Mouse (Mus musculus) kidney, postnatal 0 days (tissue): ENCODE measurements around the gene Tgif1. TPM values are rescaled to one million over a fixed set of nuclear protein-coding genes. Genes with fewer than 3 reads are reported as not detected.

Experiments used
- ATAC-seq: fragments of 200-750 bp; cut with Nextera tagmentation; replicated peaks from 2 replicates; pipeline ENCODE4 v1.8.0; 2017; ENCODE audit warnings: low read depth, moderate number of reproducible peaks, moderate TSS enrichment, moderate library complexity; ENCODE audit not compliant: low FRiP score
- DNase-seq: peaks from one replicate; pipeline ENCODE4 v3.0.0-alpha.2; 2016; ENCODE audit warnings: low spot score
- H3K27ac ChIP-seq: fragments of 300-500 bp; sonication (generic); 2 replicates; pipeline ENCODE4 v1.5.1; 2014; ENCODE audit warnings: mild to moderate bottlenecking
- H3K27me3 ChIP-seq: fragments of 300-500 bp; sonication (generic); 2 replicates; pipeline ENCODE4 v1.6.1; 2014; ENCODE audit warnings: low read length, mixed read lengths; ENCODE audit not compliant: insufficient read depth
- H3K36me3 ChIP-seq: fragments of 300-500 bp; sonication (generic); 2 replicates; pipeline ENCODE4 v1.6.1; 2014; ENCODE audit warnings: low read length, mixed read lengths; ENCODE audit not compliant: insufficient read depth
- H3K4me1 ChIP-seq: fragments of 300-500 bp; sonication (generic); replicated peaks from 2 replicates; pipeline ENCODE4 v1.6.1; 2014; ENCODE audit warnings: antibody characterized with exemption, low read length, mixed read lengths; ENCODE audit not compliant: insufficient read depth
- H3K4me2 ChIP-seq: fragments of 300-500 bp; sonication (generic); 2 replicates; pipeline ENCODE4 v1.6.1; 2014; ENCODE audit warnings: mild to moderate bottlenecking, low read length, moderate library complexity, mixed read lengths
- H3K4me3 ChIP-seq: fragments of 300-500 bp; sonication (generic); replicated peaks from 2 replicates; pipeline ENCODE4 v1.5.1; 2014; ENCODE audit warnings: low read depth, low read length
- H3K9ac ChIP-seq: fragments of 300-500 bp; sonication (generic); 2 replicates; pipeline ENCODE4 v1.6.1; 2014; ENCODE audit warnings: low read depth, low read length
- H3K9me3 ChIP-seq: fragments of 300-500 bp; sonication (generic); replicated peaks from 2 replicates; pipeline ENCODE4 v1.6.1; 2016; ENCODE audit warnings: low read length, inconsistent platforms, mixed read lengths
- CTCF ChIP-seq: IDR thresholded peaks from 2 replicates; pipeline ENCODE4 v1.5.1; 2016; ENCODE audit warnings: antibody characterized with exemption, low read depth, mild to moderate bottlenecking, moderate library complexity
- WGBS: fragments of 180-500 bp; shearing (Covaris S2); extraction: QIAGEN DNeasy Blood & Tissue Kit; methylation state at CpG from one replicate; pipeline ENCODE4 v1.1.7; 2014; 5-methylcytosine and 5-hydroxymethylcytosine counted together
- polyA plus RNA-seq: library from polyadenylated mRNA; unstranded; fragments of >200 nt; fragmentation: Nextera tagmentation; extraction: Ambion mirVana; gene quantifications from 2 replicates; pipeline ENCODE4 v1.2.1, GENCODE M21; 2015

Tgif1 gene
- polyA plus RNA-seq = 74.9 and 78.9 TPM in 2 replicates

DNA sequence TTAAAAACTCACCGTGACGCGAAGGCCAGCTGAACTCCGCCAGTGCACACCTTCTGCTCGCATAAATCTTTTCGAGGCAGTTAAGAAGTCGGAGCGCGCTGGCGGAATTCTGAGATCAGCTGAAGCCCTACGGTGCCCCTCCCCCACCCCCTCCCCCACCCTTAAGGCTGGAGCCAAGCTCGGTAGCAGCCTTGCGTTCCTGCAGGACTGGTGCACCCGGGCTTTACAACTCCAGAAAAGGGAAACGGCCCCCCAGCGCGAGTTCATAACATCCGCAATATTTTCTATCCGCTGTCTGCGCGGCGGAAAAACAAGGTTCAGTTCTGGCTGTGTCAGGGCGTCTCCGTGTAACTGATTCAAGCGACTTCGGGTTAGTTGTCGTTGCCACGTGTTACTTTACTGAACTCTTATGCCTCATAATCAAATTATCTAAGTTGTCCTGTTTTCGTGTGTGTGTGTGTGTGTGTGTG lies at the start of gene Tgif1:
Gene Tgif1 (minus strand): TSS at position 111 of the 470 bp plus-strand sequence.
- 1% methylated on average over 29 of the region's 29 CpGs for WGBS
- Histone ChIP-seq H3K27me3 (no peaks in the 10 kb centered on the region), H3K4me2 (peak within 1 kb of the TSS; percentile 81), H3K27ac (peak within 1 kb of the TSS; percentile 99), H3K36me3 (no peaks in the 10 kb centered on the region), H3K9ac (peak within 1 kb of the TSS; percentile 88), H3K4me1 (0 out of 2 replicates have a peak, but pooled peaks cover 3% of the 10 kb centered on the region), H3K4me3 (peak within 1 kb of the TSS; percentile 89), H3K9me3 (no peaks in the 10 kb centered on the region)
- DNase-seq (peak; percentile 81), ATAC-seq (no peak; the same call in 1 of the 2 replicates)
- TF ChIP-seq CTCF = no peak

DNA sequence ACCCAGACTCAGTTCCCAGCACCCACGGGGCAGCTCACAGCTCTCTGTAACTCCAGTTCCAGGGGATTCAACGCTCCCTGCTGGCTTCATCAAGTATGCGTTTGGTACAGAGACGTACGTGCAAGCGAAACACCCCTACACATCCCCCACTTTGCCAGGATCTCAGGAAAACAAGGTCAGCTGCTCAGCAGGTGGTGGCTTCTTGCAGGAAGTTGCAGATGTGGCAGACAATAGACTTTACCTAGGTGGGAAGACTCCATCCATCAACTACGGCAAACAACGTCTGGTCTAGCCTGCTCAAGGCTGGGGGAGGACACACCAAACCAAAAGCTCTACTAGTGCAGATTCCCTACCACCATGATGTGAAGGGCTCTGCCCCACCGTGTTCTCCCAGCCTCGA lies 47.3 kb upstream of the Tgif1 start:
- no peak for ATAC-seq

DNA sequence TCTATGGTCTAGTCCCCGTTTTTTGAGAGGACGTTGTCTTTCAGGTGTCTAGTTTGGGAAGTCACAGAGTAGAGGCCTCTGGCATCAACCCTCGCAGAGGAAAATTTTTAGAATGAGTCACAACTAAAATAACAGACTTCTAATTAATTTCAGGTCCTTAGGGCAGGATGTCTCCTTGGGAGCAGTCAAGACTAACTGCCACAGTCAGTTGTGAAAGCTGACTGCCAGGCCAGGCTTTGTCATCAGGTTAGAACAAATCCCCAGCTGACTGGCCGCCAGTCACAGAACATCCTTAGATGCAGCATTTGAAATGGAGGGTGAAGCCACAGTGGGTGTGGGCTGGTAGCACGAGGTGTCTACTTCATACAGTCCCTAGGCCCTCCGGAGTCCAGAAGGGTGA lies 46.3 kb upstream of the Tgif1 start:
- Histone ChIP-seq H3K4me2 (no peak overlapping the region), H3K9ac (no peak overlapping the region), H3K36me3 (no peaks in the 10 kb centered on the region), H3K27me3 (no peaks in the 10 kb centered on the region), H3K4me3 (no peak overlapping the region), H3K4me1 (no peaks in the 10 kb centered on the region), H3K27ac (no peak overlapping the region), H3K9me3 (no peaks in the 10 kb centered on the region)
- WGBS = 84% methylated on average over 6 of the region's 6 CpGs
- DNase-seq = no peak
- ATAC-seq = no peak
- no peak for TF ChIP-seq CTCF

More for the DNA sequence above, 47.3 kb upstream of the Tgif1 start:
- no peaks in the 10 kb centered on the region for H3K4me1 ChIP-seq
- H3K27me3 ChIP-seq = no peaks in the 10 kb centered on the region
- H3K4me2 ChIP-seq = no peak overlapping the region
- no peak overlapping the region for H3K27ac ChIP-seq
- H3K9me3 ChIP-seq = no peaks in the 10 kb centered on the region
- DNase-seq = no peak
- no peak overlapping the region for H3K4me3 ChIP-seq
- H3K36me3 ChIP-seq = no peaks in the 10 kb centered on the region
- no peak for TF ChIP-seq CTCF
- 81% methylated on average over 10 of the region's 10 CpGs for WGBS
- H3K9ac ChIP-seq = no peak overlapping the region

DNA sequence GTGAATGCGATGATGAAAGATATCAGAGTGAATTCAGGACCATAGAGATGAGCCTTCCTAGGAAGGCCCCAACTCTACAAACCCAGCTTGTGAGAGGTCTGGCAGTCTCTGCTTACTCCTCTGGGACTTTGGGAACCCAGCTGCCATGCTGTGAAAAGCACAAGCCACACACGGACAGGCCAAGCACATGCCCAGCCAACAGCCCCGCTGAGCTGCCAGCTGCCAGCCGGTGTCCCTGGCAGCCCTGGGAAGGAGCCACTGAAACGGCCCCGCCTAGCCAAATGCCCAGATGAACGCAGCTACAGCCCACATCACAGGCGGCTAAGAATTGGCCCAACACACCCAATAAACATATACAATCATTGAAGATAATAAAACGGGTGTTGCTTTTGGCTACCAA lies 41.5 kb upstream of the Tgif1 start:
- H3K4me2 ChIP-seq = no peak overlapping the region
- H3K36me3 ChIP-seq = no peaks in the 10 kb centered on the region
- H3K9me3 ChIP-seq = no peaks in the 10 kb centered on the region
- H3K4me1 ChIP-seq = no peaks in the 10 kb centered on the region
- H3K27me3 ChIP-seq = no peaks in the 10 kb centered on the region
- 53% methylated on average over 9 of the region's 9 CpGs for WGBS
- H3K4me3 ChIP-seq = no peak overlapping the region
- no peak overlapping the region for H3K27ac ChIP-seq
- ATAC-seq = no peak
- no peak overlapping the region for H3K9ac ChIP-seq
- TF ChIP-seq CTCF = no peak
- DNase-seq = no peak

DNA sequence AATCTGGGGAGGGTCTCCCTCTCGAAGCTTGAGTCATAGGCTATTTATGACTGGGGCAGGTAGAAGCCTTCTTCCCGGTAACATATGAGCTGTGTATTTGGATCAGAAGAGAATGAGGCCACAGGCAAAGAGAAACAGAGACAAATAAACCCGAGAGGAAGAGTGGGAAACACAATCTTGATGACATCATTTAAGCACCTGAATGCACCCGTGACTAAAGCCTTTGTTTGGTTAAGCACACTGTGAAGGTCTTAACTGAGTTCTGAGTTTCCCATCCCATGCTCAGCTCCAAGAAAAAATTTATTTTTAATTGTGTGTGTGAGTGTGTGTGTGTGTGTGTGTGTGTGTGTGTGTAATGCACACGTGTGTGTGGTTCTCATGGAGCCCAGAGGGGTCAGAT lies 39.8 kb upstream of the Tgif1 start:
- Histone ChIP-seq H3K4me2 (no peak overlapping the region), H3K9me3 (no peaks in the 10 kb centered on the region), H3K4me3 (no peak overlapping the region), H3K27ac (no peak overlapping the region), H3K9ac (no peak overlapping the region), H3K36me3 (no peaks in the 10 kb centered on the region), H3K4me1 (no peaks in the 10 kb centered on the region), H3K27me3 (no peaks in the 10 kb centered on the region)
- 37% methylated on average over 5 of the region's 5 CpGs for WGBS
- no peak for ATAC-seq
- no peak for TF ChIP-seq CTCF
- no peak for DNase-seq

DNA sequence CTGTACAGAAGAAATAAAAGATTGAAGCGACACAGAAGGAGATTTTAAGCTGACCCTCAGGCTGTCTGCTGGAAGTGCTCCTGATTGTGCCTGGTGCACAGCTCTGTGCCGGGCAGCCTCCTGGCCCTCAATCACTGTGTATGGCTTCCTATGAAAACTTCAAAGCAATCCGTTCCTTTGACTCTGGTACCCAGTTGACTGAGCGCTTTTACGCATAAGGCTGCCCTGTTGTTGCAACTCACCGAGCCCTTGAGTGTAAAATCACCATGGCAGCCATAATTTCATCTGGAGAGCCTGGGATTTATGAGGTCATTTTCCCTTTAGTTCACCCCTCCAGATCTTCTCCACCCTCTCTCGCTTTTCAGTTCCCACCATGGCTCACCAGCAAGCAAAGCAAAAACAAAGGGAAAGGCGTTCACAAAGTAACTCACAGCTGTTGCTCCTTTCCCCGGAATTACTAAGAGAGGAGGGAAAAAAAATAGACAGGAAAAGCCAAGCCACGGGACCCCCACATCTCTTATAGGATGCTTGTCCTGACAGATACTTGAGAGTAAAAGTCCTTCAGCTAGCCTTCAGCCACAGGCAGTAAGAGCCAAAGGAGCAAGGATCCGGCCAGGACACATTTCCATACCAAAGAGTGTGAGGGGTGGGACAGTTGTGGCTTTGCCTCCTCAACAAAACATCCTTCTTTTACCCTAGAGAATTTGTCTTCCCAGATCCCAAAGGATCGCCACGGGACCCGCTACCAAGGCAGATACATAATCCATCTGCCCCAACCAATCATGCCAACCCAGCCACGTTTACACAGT lies 39.1 kb upstream of the Tgif1 start:
- no peaks in the 10 kb centered on the region for H3K4me1 ChIP-seq
- H3K36me3 ChIP-seq = no peaks in the 10 kb centered on the region
- 20% methylated on average over 15 of the region's 15 CpGs for WGBS
- peak; percentile 49 for DNase-seq
- H3K4me2 ChIP-seq = peak overlapping the region; percentile 21; the same call in 1 of the 2 replicates
- H3K27me3 ChIP-seq = no peaks in the 10 kb centered on the region
- no peak for ATAC-seq
- no peak for TF ChIP-seq CTCF
- H3K4me3 ChIP-seq = no peak overlapping the region
- H3K9ac ChIP-seq = no peak overlapping the region
- H3K27ac ChIP-seq = no peak overlapping the region
- no peaks in the 10 kb centered on the region for H3K9me3 ChIP-seq
